Mouse (Mus musculus): Measurements from ENCODE around the gene Ntn1. TPM values are rescaled to one million over a fixed set of nuclear protein-coding genes. Genes with fewer than 3 reads are reported as not detected.

The Ntn1 gene
- polyA plus RNA-seq, 1 experiment: 15.6 TPM

DNA sequence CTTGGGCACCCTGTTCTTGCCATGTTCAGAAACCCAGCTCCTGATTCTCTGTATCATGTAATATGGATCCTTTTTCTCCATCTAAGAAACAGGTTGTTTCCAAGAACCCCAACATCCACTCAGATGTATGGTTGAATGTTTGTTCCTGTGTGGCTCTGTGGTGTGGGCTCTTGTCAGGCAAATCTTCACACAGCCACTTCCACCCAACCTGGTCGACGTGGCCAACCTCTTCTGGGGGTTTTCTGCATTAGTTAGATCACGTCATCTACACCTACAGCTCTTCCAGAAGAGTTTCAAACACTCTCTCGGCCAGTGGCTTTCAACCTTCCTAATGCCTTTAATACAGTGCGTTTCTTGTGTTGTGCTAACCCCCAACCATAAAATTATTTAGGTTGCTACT is 35.8 kb upstream of the Ntn1 start:
- H3ac ChIP-seq (ENCODE audit: control insufficient read depth, insufficient read length): no peak overlapping the region
- H3K4me2 ChIP-seq (ENCODE audit: low read depth): no peak overlapping the region
- no peaks in the 10 kb centered on the region for H3K27me3 ChIP-seq (ENCODE audit: control insufficient read depth, insufficient read depth, insufficient read length)
- TF ChIP-seq MAX (IDR thresholded peaks at IDR 0.05; ENCODE audit: low read depth) (no peak), REST (IDR thresholded peaks at IDR 0.05; ENCODE audit: insufficient read depth, insufficient read length) (no peak), USF1 (IDR thresholded peaks at IDR 0.05; ENCODE audit: low read depth) (no peak), TCF3 (IDR thresholded peaks at IDR 0.05; ENCODE audit: insufficient read length, low read depth) (no peak), POLR2A (IDR thresholded peaks at IDR 0.05; ENCODE audit: insufficient read length, low read depth) (no peak), E2F4 (IDR thresholded peaks at IDR 0.05; ENCODE audit: insufficient read depth) (no peak), SRF (IDR thresholded peaks at IDR 0.05; ENCODE audit: control insufficient read depth, insufficient read length, low read depth) (no peak), MYOD1 (IDR thresholded peaks at IDR 0.05; ENCODE audit: control insufficient read depth in 1 of 3, insufficient read length in 2 of 3, low read depth in 2 of 3) (no peak), POLR2AphosphoS2 (IDR thresholded peaks at IDR 0.05; ENCODE audit: insufficient read length, low read depth) (no peak), TCF12 (IDR thresholded peaks at IDR 0.05; ENCODE audit: insufficient read depth, poor library complexity, severe bottlenecking) (no peak), MYOG (IDR thresholded peaks at IDR 0.05; ENCODE audit: control insufficient read depth in 1 of 3, insufficient read depth in 1 of 3, insufficient read length in 2 of 3, low read depth in 2 of 3) (no peak), CEBPB (IDR thresholded peaks at IDR 0.05; ENCODE audit: insufficient read depth, poor library complexity, severe bottlenecking) (no peak)
- no peaks in the 10 kb centered on the region for H3K36me3 ChIP-seq (ENCODE audit: control insufficient read depth, insufficient read depth)
- no peak overlapping the region for H3K4me3 ChIP-seq
- H3K79me2 ChIP-seq (ENCODE audit: control insufficient read depth, insufficient read depth): no peaks in the 10 kb centered on the region

DNA sequence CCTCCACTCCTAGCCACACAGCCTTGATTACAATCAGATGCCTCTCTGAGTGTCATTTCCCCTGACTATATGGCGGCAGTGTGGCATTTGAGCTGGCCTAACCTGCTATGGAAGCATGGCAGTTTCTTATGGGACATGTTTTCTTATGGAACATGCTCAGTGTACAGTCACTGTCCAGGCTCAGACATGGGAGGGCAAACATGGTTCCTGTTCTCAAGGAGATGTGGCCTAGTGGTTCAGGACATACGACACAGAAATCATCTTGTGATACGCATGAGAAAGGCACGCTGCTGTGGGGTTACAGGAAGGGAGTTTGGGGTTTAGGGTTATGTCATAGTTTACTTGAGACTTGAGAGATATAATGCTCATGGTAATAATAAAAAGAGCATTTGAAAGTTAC is 35.0 kb upstream of the Ntn1 start:
- TF ChIP-seq USF1 (IDR thresholded peaks at IDR 0.05; ENCODE audit: low read depth) (no peak), TCF3 (IDR thresholded peaks at IDR 0.05; ENCODE audit: insufficient read length, low read depth) (no peak), MAX (IDR thresholded peaks at IDR 0.05; ENCODE audit: low read depth) (no peak), E2F4 (IDR thresholded peaks at IDR 0.05; ENCODE audit: insufficient read depth) (no peak), TCF12 (IDR thresholded peaks at IDR 0.05; ENCODE audit: insufficient read depth, poor library complexity, severe bottlenecking) (no peak), POLR2AphosphoS2 (IDR thresholded peaks at IDR 0.05; ENCODE audit: insufficient read length, low read depth) (no peak), REST (IDR thresholded peaks at IDR 0.05; ENCODE audit: insufficient read depth, insufficient read length) (no peak), SRF (IDR thresholded peaks at IDR 0.05; ENCODE audit: control insufficient read depth, insufficient read length, low read depth) (no peak), MYOG (IDR thresholded peaks at IDR 0.05; ENCODE audit: control insufficient read depth in 1 of 3, insufficient read depth in 1 of 3, insufficient read length in 2 of 3, low read depth in 2 of 3) (no peak), CEBPB (IDR thresholded peaks at IDR 0.05; ENCODE audit: insufficient read depth, poor library complexity, severe bottlenecking) (no peak), POLR2A (IDR thresholded peaks at IDR 0.05; ENCODE audit: insufficient read length, low read depth) (no peak), MYOD1 (IDR thresholded peaks at IDR 0.05; ENCODE audit: control insufficient read depth in 1 of 3, insufficient read length in 2 of 3, low read depth in 2 of 3) (no peak)
- Histone ChIP-seq H3K79me2 (ENCODE audit: control insufficient read depth, insufficient read depth) (no peaks in the 10 kb centered on the region), H3K27me3 (ENCODE audit: control insufficient read depth, insufficient read depth, insufficient read length) (no peaks in the 10 kb centered on the region), H3K4me3 (no peak overlapping the region), H3ac (ENCODE audit: control insufficient read depth, insufficient read length) (no peak overlapping the region), H3K36me3 (ENCODE audit: control insufficient read depth, insufficient read depth) (no peaks in the 10 kb centered on the region), H3K4me2 (ENCODE audit: low read depth) (no peak overlapping the region)

DNA sequence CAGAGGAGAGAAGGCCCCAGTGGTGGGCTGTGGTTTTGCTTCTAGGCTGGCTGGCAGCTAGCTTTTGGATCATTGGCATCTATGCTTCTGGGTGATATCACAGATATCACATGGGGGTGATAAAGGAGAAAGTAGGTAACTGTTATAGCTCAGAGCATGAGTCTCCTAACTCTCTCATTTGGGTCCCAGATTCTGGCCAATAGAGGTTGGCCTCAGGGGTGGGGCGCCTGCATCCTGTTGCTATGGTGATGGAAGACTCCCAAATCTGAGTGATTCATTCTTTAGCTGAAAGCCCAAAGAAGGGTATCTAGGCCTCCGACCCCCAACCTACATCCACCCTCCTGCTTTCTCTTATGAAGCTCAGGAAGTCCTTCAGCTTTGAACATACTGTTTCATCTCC is 34.1 kb upstream of the Ntn1 start:
- TF ChIP-seq MYOD1 (IDR thresholded peaks at IDR 0.05; ENCODE audit: control insufficient read depth in 1 of 3, insufficient read length in 2 of 3, low read depth in 2 of 3): no peak
- TF ChIP-seq USF1 (IDR thresholded peaks at IDR 0.05; ENCODE audit: low read depth): no peak
- no peak for TF ChIP-seq MYOG (IDR thresholded peaks at IDR 0.05; ENCODE audit: control insufficient read depth in 1 of 3, insufficient read depth in 1 of 3, insufficient read length in 2 of 3, low read depth in 2 of 3)
- H3K36me3 ChIP-seq (ENCODE audit: control insufficient read depth, insufficient read depth): no peaks in the 10 kb centered on the region
- H3K79me2 ChIP-seq (ENCODE audit: control insufficient read depth, insufficient read depth): no peaks in the 10 kb centered on the region
- no peak overlapping the region for H3ac ChIP-seq (ENCODE audit: control insufficient read depth, insufficient read length)
- H3K4me3 ChIP-seq: no peak overlapping the region
- H3K27me3 ChIP-seq (ENCODE audit: control insufficient read depth, insufficient read depth, insufficient read length): no peaks in the 10 kb centered on the region
- H3K4me2 ChIP-seq (ENCODE audit: low read depth): no peak overlapping the region

GRCm38 (mm10) chr11:68433534-68433933 is 32.9 kb upstream of the Ntn1 start:
- TF ChIP-seq CEBPB (IDR thresholded peaks at IDR 0.05; ENCODE audit: insufficient read depth, poor library complexity, severe bottlenecking) (no peak), MYOG (IDR thresholded peaks at IDR 0.05; ENCODE audit: control insufficient read depth in 1 of 3, insufficient read depth in 1 of 3, insufficient read length in 2 of 3, low read depth in 2 of 3) (no peak), E2F4 (IDR thresholded peaks at IDR 0.05; ENCODE audit: insufficient read depth) (no peak), POLR2AphosphoS2 (IDR thresholded peaks at IDR 0.05; ENCODE audit: insufficient read length, low read depth) (no peak), SRF (IDR thresholded peaks at IDR 0.05; ENCODE audit: control insufficient read depth, insufficient read length, low read depth) (no peak), TCF12 (IDR thresholded peaks at IDR 0.05; ENCODE audit: insufficient read depth, poor library complexity, severe bottlenecking) (no peak), MYOD1 (IDR thresholded peaks at IDR 0.05; ENCODE audit: control insufficient read depth in 1 of 3, insufficient read length in 2 of 3, low read depth in 2 of 3) (no peak), USF1 (IDR thresholded peaks at IDR 0.05; ENCODE audit: low read depth) (no peak), POLR2A (IDR thresholded peaks at IDR 0.05; ENCODE audit: insufficient read length, low read depth) (no peak)
- H3K4me3 ChIP-seq: no peak overlapping the region
- H3K79me2 ChIP-seq (ENCODE audit: control insufficient read depth, insufficient read depth): no peaks in the 10 kb centered on the region
- H3K27me3 ChIP-seq (ENCODE audit: control insufficient read depth, insufficient read depth, insufficient read length): no peaks in the 10 kb centered on the region
- H3K36me3 ChIP-seq (ENCODE audit: control insufficient read depth, insufficient read depth): no peaks in the 10 kb centered on the region
- no peak overlapping the region for H3ac ChIP-seq (ENCODE audit: control insufficient read depth, insufficient read length)
- no peak overlapping the region for H3K4me2 ChIP-seq (ENCODE audit: low read depth)

GRCm38 (mm10) chr11:68432361-68433021 is 31.9 kb upstream of the Ntn1 start:
- Histone ChIP-seq H3K36me3 (ENCODE audit: control insufficient read depth, insufficient read depth) (no peaks in the 10 kb centered on the region), H3K4me2 (ENCODE audit: low read depth) (peak overlapping the region; percentile 34), H3K4me3 (no peak overlapping the region), H3ac (ENCODE audit: control insufficient read depth, insufficient read length) (no peak overlapping the region), H3K27me3 (ENCODE audit: control insufficient read depth, insufficient read depth, insufficient read length) (no peaks in the 10 kb centered on the region), H3K79me2 (ENCODE audit: control insufficient read depth, insufficient read depth) (no peaks in the 10 kb centered on the region)
- TF ChIP-seq USF1 (IDR thresholded peaks at IDR 0.05; ENCODE audit: low read depth) (no peak), REST (IDR thresholded peaks at IDR 0.05; ENCODE audit: insufficient read depth, insufficient read length) (no peak), TCF3 (IDR thresholded peaks at IDR 0.05; ENCODE audit: insufficient read length, low read depth) (no peak), POLR2AphosphoS2 (IDR thresholded peaks at IDR 0.05; ENCODE audit: insufficient read length, low read depth) (no peak)

Data from myocyte (in vitro differentiated cells).